Mouse (Mus musculus) liver, embryonic 14.5 days (tissue): ENCODE data around the gene Tifa. TPM values are rescaled to one million over a fixed set of nuclear protein-coding genes. Genes with fewer than 3 reads are reported as not detected.
"Not testable (repeated sequence)": the region's sequence is repeated elsewhere in the genome, so short reads cannot be mapped to it uniquely, and the experiment has no call there.

Source experiments
- ATAC-seq: fragments of 200-750 bp; cut with Nextera tagmentation; 2 replicates; pipeline ENCODE4 v1.8.0; 2017; ENCODE audit warnings: moderate number of reproducible peaks, mild to moderate bottlenecking, moderate library complexity; ENCODE audit not compliant: insufficient read depth
- DNase-seq, 3 experiments: peaks; one replicate each; pipeline ENCODE4 v3.0.0-alpha.2; 2012 to 2013; ENCODE audit warnings: low read depth in 3 of 3, low spot score in 3 of 3
- H3K27ac ChIP-seq: fragments of 300-500 bp; sonication (generic); 2 replicates; pipeline ENCODE4 v1.5.1; 2014; ENCODE audit warnings: moderate library complexity, mild to moderate bottlenecking, control low read depth, inconsistent platforms
- H3K27me3 ChIP-seq: fragments of 300-500 bp; sonication (generic); 2 replicates; pipeline ENCODE4 v1.6.1; 2014; ENCODE audit warnings: mild to moderate bottlenecking, low read length, moderate library complexity; ENCODE audit not compliant: control insufficient read depth, insufficient read depth
- H3K36me3 ChIP-seq: fragments of 300-500 bp; sonication (generic); replicated peaks from 2 replicates; pipeline ENCODE4 v1.6.1; 2014; ENCODE audit warnings: low read depth; ENCODE audit not compliant: control insufficient read depth, insufficient read depth
- H3K4me1 ChIP-seq, 2 experiments: fragments of 200-500 bp in 1 of 2; fragments of 300-500 bp in 1 of 2; sonication (generic) in 1 of 2; replicated peaks; 2 replicates each; pipeline ENCODE4 v1.6.1; 2012 to 2014; ENCODE audit warnings: antibody characterized with exemption in 1 of 2, inconsistent platforms in 1 of 2, low read length in 1 of 2; ENCODE audit not compliant: control insufficient read depth in 2 of 2, insufficient read depth in 2 of 2
- H3K4me2 ChIP-seq: fragments of 300-500 bp; sonication (generic); 2 replicates; pipeline ENCODE4 v1.6.1; 2014; ENCODE audit warnings: low read depth, mild to moderate bottlenecking, control low read depth, moderate library complexity
- H3K4me3 ChIP-seq, 2 experiments: fragments of 200-500 bp in 1 of 2; fragments of 300-500 bp in 1 of 2; sonication (generic) in 1 of 2; 2 replicates each; pipeline ENCODE4 v1.5.1; 2012 to 2014; ENCODE audit warnings: low read depth in 2 of 2, low read length in 2 of 2, mild to moderate bottlenecking in 2 of 2, control low read depth in 1 of 2, inconsistent platforms in 1 of 2, moderate library complexity in 1 of 2; ENCODE audit not compliant: insufficient read depth in 1 of 2
- H3K9ac ChIP-seq: fragments of 300-500 bp; sonication (generic); replicated peaks from 2 replicates; pipeline ENCODE4 v1.6.1; 2014; ENCODE audit warnings: mild to moderate bottlenecking, control low read depth, moderate library complexity
- H3K9me3 ChIP-seq: fragments of 300-500 bp; sonication (generic); 2 replicates; pipeline ENCODE4 v1.6.1; 2016; ENCODE audit warnings: low read length, mixed read lengths; ENCODE audit not compliant: control insufficient read depth
- CTCF ChIP-seq: IDR thresholded peaks from 2 replicates; pipeline ENCODE4 v1.5.1; 2016; ENCODE audit warnings: antibody characterized with exemption, low read depth, control low read depth
- EP300 ChIP-seq: IDR thresholded peaks from 2 replicates; pipeline ENCODE4 v1.6.1; 2016; ENCODE audit warnings: antibody characterized with exemption, low read depth
- WGBS: fragments of 180-500 bp; shearing (Covaris S2); extraction: QIAGEN DNeasy Blood & Tissue Kit; methylation state at CpG from one replicate; pipeline ENCODE4 v1.1.7; 2014; ENCODE audit not compliant: insufficient replicate concordance; 5-methylcytosine and 5-hydroxymethylcytosine counted together
- polyA plus RNA-seq, 2 experiments: library from polyadenylated mRNA; depleted of rRNA in 1 of 2; stranded (reverse) in 1 of 2; unstranded in 1 of 2; fragments of >200 nt; fragmentation: Nextera tagmentation in 1 of 2; extraction: Ambion mirVana in 1 of 2; gene quantifications; 2 replicates each; pipeline versions ENCODE4 v1.2.1 to v1.2.3; 2012 to 2014

The Tifa gene
- polyA plus RNA-seq, 2 experiments, result 8.6 to 15.2 TPM

DNA sequence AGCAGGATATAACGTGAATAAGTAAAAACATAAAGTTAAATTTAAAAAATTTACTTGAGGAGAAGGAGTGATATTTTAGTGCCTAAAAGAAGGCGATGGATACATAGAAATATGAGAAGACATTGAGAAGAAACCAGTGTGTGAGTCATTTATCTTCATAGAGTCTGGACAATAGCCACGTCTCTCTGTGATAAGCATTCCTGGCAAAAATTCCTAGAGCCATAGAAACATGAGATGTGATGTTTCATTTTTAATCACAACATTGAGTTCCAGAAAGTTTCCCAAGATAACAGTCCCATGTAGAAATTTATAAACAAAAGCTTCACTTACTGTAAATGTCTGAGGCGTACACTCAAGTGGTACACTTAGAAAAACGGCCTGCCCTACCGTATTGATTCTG is 6.7 kb upstream of the Tifa start:
- Histone ChIP-seq H3K4me3 (no peak overlapping the region), H3K27ac (no peak overlapping the region), H3K9me3 (no peaks in the 10 kb centered on the region), H3K36me3 (no peaks in the 10 kb centered on the region), H3K4me2 (no peak overlapping the region), H3K4me1 (peaks cover 4 to 7% of the 10 kb centered on the region in 2 experiments; a peak in 3 of 4 replicates), H3K27me3 (no peaks in the 10 kb centered on the region), H3K9ac (no peak overlapping the region)
- 72% methylated on average over 6 of the region's 6 CpGs for WGBS
- ATAC-seq (no peak), DNase-seq (no peak)
- TF ChIP-seq CTCF, result no peak
- no peak for TF ChIP-seq EP300

DNA sequence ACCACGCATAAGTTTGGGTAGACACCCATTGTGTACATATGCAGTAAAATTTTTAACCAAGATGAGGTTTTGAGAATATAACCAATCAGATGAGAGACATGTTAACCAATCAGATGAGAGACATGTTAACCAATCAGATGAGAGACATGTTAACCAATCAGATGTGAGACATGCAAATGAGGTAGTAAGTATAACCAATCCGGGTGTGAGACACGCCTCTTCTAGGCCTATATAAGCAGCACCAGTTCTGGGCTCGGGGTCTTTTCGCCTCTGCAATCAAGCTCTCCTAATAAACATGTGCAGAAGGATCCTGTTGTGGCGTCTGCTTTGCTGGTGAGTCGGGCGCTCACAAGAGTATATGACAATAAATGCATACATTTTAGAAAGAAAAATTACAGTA is 5.9 kb upstream of the Tifa start:
- ATAC-seq, H3K27me3 ChIP-seq: not testable (repeated sequence)

DNA sequence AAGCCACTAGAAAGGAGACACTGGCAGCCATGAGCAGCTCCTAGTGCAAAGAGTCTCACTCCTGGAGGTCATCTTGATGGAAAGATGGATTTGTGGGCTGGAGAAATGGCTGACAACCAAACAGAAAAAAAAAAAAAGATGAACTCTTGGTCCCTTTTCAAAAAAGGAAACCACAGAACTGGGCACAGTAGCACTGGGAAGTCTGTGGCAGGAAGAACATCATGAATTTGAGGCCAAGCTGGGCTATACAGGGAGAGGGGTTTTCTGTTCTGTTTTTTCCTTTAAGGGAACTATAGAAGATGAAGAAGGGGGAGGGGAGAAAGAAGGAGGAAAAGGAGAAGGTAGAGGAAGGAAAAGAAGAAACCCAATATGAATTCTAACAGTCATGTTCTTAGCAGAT is 2.6 kb upstream of the Tifa start:
- ATAC-seq, result no peak
- Histone ChIP-seq H3K27me3 (no peaks in the 10 kb centered on the region), H3K9ac (no peak overlapping the region), H3K27ac (no peak overlapping the region), H3K4me2 (no peak overlapping the region), H3K36me3 (no peaks in the 10 kb centered on the region), H3K9me3 (no peaks in the 10 kb centered on the region), H3K4me1 (peaks cover 6 to 7% of the 10 kb centered on the region in 2 experiments; a peak in 2 of 4 replicates), H3K4me3 (no peak overlapping the region)
- DNase-seq, result no peak
- TF ChIP-seq CTCF (no peak), EP300 (no peak)

More for the DNA sequence above, 5.9 kb upstream of the Tifa start:
- H3K9ac ChIP-seq, DNase-seq, H3K36me3 ChIP-seq, H3K4me1 ChIP-seq, H3K27ac ChIP-seq, H3K4me3 ChIP-seq, H3K4me2 ChIP-seq, H3K9me3 ChIP-seq: not testable (repeated sequence)
- 86% methylated on average over 8 of the region's 8 CpGs for WGBS

- Histone ChIP-seq H3K4me3 (no peak overlapping the region), H3K36me3 (no peaks in the 10 kb centered on the region), H3K4me1 (peaks cover 13 to 17% of the 10 kb centered on the region in 2 experiments), H3K9ac (no peak overlapping the region), H3K9me3 (no peaks in the 10 kb centered on the region), H3K27ac (no peak overlapping the region), H3K27me3 (no peaks in the 10 kb centered on the region), H3K4me2 (no peak overlapping the region)
- ATAC-seq, result no peak
- no peak for TF ChIP-seq EP300
- TF ChIP-seq CTCF, result no peak
- 50% methylated on average over 7 of the region's 7 CpGs for WGBS
- no peak for DNase-seq
Observed at GRCm38 (mm10) chr3:127788038-127788437, 1.6 kb upstream of the Tifa start.

DNA sequence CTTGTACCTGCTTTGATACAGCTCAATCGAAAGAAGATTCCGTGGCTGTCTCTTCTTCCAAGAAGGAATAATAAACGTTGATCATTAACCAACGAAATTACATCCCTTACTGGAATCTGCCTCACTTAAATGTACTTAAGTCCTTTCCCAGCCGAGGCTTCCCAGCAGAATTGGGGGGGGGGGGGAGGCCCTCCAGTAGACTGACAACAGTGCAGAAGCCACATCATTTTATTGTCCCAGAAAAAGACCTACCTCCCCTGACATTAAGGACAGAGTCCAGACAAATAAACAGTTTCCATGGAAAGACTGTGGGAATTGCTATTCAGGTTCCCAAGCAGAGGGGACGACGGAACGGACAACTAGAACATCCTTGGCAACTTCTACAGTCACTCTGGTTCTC is 686 bp upstream of the Tifa start:
- H3K9ac ChIP-seq, result no peak overlapping the region
- WGBS, result 44% methylated on average over 8 of the region's 8 CpGs
- H3K9me3 ChIP-seq, result no peaks in the 10 kb centered on the region
- peak overlapping the region in 1 of 2 experiments; percentile 73; a peak in 2 of 4 replicates for H3K4me3 ChIP-seq
- no peak for DNase-seq
- H3K27me3 ChIP-seq, result no peaks in the 10 kb centered on the region
- no peak for ATAC-seq
- no peak overlapping the region for H3K27ac ChIP-seq
- no peak for TF ChIP-seq CTCF
- no peak for TF ChIP-seq EP300
- H3K36me3 ChIP-seq, result no peaks in the 10 kb centered on the region
- peak overlapping the region; percentile 93 for H3K4me2 ChIP-seq
- H3K4me1 ChIP-seq, result peaks cover 14 to 21% of the 10 kb centered on the region in 2 experiments
